Mouse (Mus musculus) hindbrain, postnatal 0 days (tissue): Measurements from ENCODE around the gene Sult2b1. TPM values are rescaled to one million over a fixed set of nuclear protein-coding genes. Genes with fewer than 3 reads are reported as not detected.

Source experiments
- ATAC-seq: fragments of 200-750 bp; cut with Nextera tagmentation; 2 replicates; pipeline ENCODE4 v1.8.0; 2017; ENCODE audit warnings: mild to moderate bottlenecking, moderate TSS enrichment, moderate library complexity
- DNase-seq: peaks from one replicate; pipeline ENCODE4 v3.0.0-alpha.2; 2015; ENCODE audit warnings: low spot score
- H3K27ac ChIP-seq: fragments of 300-500 bp; sonication (generic); 2 replicates; pipeline ENCODE4 v1.5.1; 2014; ENCODE audit warnings: mild to moderate bottlenecking
- H3K27me3 ChIP-seq: fragments of 300-500 bp; sonication (generic); 2 replicates; pipeline ENCODE4 v1.6.1; 2014; ENCODE audit warnings: low read length, mixed read lengths; ENCODE audit not compliant: insufficient read depth
- H3K36me3 ChIP-seq: fragments of 300-500 bp; sonication (generic); 2 replicates; pipeline ENCODE4 v1.6.1; 2014; ENCODE audit warnings: low read length, mixed read lengths; ENCODE audit not compliant: insufficient read depth
- H3K4me1 ChIP-seq: fragments of 300-500 bp; sonication (generic); 2 replicates; pipeline ENCODE4 v1.6.1; 2014; ENCODE audit warnings: antibody characterized with exemption, low read length, mixed read lengths; ENCODE audit not compliant: insufficient read depth
- H3K4me2 ChIP-seq: fragments of 300-500 bp; sonication (generic); 2 replicates; pipeline ENCODE4 v1.6.1; 2014; ENCODE audit warnings: low read depth, mild to moderate bottlenecking, low read length, moderate library complexity, mixed read lengths
- H3K4me3 ChIP-seq: fragments of 300-500 bp; sonication (generic); 2 replicates; pipeline ENCODE4 v1.5.1; 2014; ENCODE audit warnings: low read length
- H3K9ac ChIP-seq: fragments of 300-500 bp; sonication (generic); replicated peaks from 2 replicates; pipeline ENCODE4 v1.6.1; 2014; ENCODE audit warnings: mild to moderate bottlenecking, low read length, moderate library complexity, mixed read lengths
- H3K9me3 ChIP-seq: fragments of 300-500 bp; sonication (generic); 2 replicates; pipeline ENCODE4 v1.6.1; 2016; ENCODE audit warnings: low read length, mixed read lengths
- CTCF ChIP-seq: IDR thresholded peaks from 2 replicates; pipeline ENCODE4 v1.5.1; 2016; ENCODE audit warnings: antibody characterized with exemption, control low read depth, low read depth
- WGBS: fragments of 180-500 bp; shearing (Covaris S2); extraction: QIAGEN DNeasy Blood & Tissue Kit; methylation state at CpG from one replicate; pipeline ENCODE4 v1.1.7; 2014; 5-methylcytosine and 5-hydroxymethylcytosine counted together
- polyA plus RNA-seq: library from polyadenylated mRNA; unstranded; fragments of >200 nt; fragmentation: Nextera tagmentation; extraction: Ambion mirVana; gene quantifications from 2 replicates; pipeline ENCODE4 v1.2.1, GENCODE M21; 2015
- total RNA-seq: library from RNA; depleted of rRNA; stranded (reverse); fragments of >200 nt; gene quantifications from 2 replicates; pipeline ENCODE4 v1.2.3, GENCODE M21; 2014

Gene Sult2b1
- total and polyA plus RNA-seq, 2 experiments from 2014 or later, result 4.7 to 5.7 TPM

DNA sequence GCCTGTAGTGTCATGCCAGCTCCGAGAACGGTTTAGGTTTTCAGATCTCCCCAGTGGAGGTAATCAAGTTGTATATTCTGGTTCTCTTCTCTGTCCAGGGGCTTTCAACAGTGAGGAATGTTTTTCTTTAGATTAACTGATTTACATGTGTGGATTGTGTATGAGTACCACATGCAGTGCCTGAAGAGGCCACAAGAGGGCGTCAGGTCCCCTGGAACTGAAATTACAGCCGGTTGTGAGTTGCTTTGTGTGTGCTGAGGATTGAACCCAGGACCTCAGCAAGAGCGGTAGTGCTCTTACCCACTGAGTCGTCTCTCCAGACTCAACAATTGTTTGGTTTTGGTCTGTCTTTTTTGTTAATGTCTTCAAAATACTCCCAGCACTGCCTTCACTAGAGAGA is 38.0 kb downstream of the Sult2b1 start:
- Histone ChIP-seq H3K36me3 (no peaks in the 10 kb centered on the region), H3K4me2 (no peak overlapping the region), H3K27ac (no peak overlapping the region), H3K4me3 (no peak overlapping the region), H3K9me3 (no peaks in the 10 kb centered on the region), H3K4me1 (no peaks in the 10 kb centered on the region), H3K9ac (no peak overlapping the region), H3K27me3 (no peaks in the 10 kb centered on the region)
- WGBS, result 67% methylated on average over 6 of the region's 6 CpGs
- DNase-seq (no peak), ATAC-seq (no peak)
- peak; percentile 54 for TF ChIP-seq CTCF

DNA sequence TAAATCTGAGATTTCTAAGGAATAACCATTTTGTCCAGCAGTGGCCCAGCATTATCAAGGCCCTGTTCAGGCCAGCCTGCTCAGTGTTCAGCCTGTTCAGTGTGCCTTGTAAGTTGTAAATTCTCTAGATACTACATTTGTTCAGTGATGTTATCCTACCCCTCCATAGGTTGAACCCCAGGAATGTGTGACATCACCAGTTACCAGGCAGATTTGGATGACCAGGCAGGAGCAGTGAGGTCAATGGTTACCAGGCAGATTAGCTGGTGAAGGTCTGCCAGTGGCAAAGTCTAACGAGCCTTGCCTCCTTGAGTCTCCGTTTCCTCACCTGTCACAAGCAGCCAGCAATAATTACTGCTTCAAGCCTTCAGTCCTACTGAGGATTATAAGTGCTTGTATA is 40.1 kb downstream of the Sult2b1 start:
- no peak overlapping the region for H3K4me2 ChIP-seq
- peak; percentile 46; the same call in 1 of the 2 replicates for ATAC-seq
- 44% methylated on average over 2 of the region's 2 CpGs for WGBS

DNA sequence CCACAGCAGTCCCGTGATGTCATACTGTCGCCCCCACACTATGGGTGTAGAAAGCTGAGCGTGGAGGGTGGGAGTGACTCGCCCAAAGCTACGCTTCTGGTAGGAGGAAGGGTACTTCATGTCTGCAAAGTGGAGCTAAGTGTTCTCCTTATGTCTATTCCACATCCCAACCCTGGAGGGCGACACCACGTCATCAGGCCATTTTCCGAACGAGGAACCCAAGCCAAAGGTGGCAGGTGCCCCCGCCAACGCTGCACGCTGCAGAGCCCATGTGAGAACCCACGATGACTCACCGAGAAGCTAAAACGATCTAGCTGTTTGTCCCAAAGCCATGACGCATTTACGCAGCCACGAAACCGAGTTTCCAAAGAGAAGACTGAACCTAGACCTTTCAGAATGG is 42.1 kb downstream of the Sult2b1 start:
- H3K9me3 ChIP-seq, result no peaks in the 10 kb centered on the region
- DNase-seq, result peak; percentile 37

More for the DNA sequence above, 40.1 kb downstream of the Sult2b1 start:
- no peak overlapping the region for H3K9ac ChIP-seq
- DNase-seq, result peak; percentile 89
- no peak overlapping the region for H3K4me3 ChIP-seq
- no peak overlapping the region for H3K27ac ChIP-seq
- no peak for TF ChIP-seq CTCF
- H3K9me3 ChIP-seq, result no peaks in the 10 kb centered on the region
- H3K4me1 ChIP-seq, result no peaks in the 10 kb centered on the region
- H3K27me3 ChIP-seq, result no peaks in the 10 kb centered on the region
- no peaks in the 10 kb centered on the region for H3K36me3 ChIP-seq

DNA sequence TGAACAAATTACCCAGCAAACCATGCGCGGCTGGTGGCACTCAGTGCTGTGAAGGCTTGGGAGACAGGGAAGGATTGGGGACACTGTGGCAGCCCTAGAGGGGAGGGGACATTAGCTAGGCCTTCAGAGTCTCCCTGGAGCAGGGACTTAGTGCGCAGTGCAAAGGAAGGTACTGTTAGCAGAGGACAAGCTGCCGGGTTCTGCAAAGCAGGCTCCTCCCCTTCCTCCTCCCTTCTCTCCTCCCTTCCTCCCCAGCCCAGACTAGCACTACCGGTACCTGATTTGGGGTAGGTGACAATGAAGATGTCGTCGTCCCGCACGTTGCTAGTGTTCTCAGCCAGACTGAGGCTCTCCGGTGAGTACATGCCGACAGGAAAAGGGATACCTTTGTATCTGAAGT is 42.7 kb downstream of the Sult2b1 start:
- no peaks in the 10 kb centered on the region for H3K36me3 ChIP-seq
- H3K4me3 ChIP-seq, result no peak overlapping the region
- no peaks in the 10 kb centered on the region for H3K27me3 ChIP-seq
- H3K9me3 ChIP-seq, result no peaks in the 10 kb centered on the region
- DNase-seq, result no peak
- no peaks in the 10 kb centered on the region for H3K4me1 ChIP-seq
- no peak overlapping the region for H3K27ac ChIP-seq
- 0 out of 2 replicates have a peak overlapping the region, but pooled peaks have one; percentile 3 for H3K9ac ChIP-seq
- 43% methylated on average over 11 of the region's 11 CpGs for WGBS
- ATAC-seq, result no peak
- peak overlapping the region; percentile 23; the same call in 1 of the 2 replicates for H3K4me2 ChIP-seq
- no peak for TF ChIP-seq CTCF

More for the DNA sequence above, 42.1 kb downstream of the Sult2b1 start:
- Histone ChIP-seq H3K4me2 (peak overlapping the region; percentile 23; the same call in 1 of the 2 replicates), H3K4me3 (no peak overlapping the region), H3K9ac (0 out of 2 replicates have a peak overlapping the region, but pooled peaks have one; percentile 3), H3K27me3 (no peaks in the 10 kb centered on the region), H3K36me3 (no peaks in the 10 kb centered on the region), H3K27ac (no peak overlapping the region), H3K4me1 (no peaks in the 10 kb centered on the region)
- TF ChIP-seq CTCF, result peak; percentile 55
- ATAC-seq, result peak; percentile 30; the same call in 1 of the 2 replicates
- WGBS, result 42% methylated on average over 19 of the region's 19 CpGs

DNA sequence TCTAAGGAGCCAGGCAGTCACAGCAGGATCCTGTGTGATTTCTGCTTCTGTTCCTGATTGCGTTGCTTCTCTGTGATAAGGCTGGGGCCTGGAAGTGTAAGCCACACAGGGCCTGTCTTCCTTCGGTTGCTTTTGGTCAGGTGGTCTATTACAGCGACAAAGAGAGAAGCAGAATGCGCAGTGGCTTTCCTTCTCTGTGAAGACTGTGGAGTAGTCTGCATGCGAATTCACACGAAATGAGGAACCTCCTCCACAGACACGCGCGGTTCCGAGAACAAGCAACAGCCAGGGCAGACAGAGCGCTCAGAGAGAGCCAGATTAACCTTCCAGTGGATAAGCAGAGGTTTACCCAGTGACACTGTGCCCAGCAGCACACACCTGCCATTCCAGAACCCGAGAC is 43.2 kb downstream of the Sult2b1 start:
- no peak overlapping the region for H3K9ac ChIP-seq
- ATAC-seq, result no peak
- H3K9me3 ChIP-seq, result no peaks in the 10 kb centered on the region
- no peak for DNase-seq
- no peaks in the 10 kb centered on the region for H3K4me1 ChIP-seq
- H3K4me2 ChIP-seq, result no peak overlapping the region
- TF ChIP-seq CTCF, result no peak
- no peak overlapping the region for H3K27ac ChIP-seq
- no peaks in the 10 kb centered on the region for H3K36me3 ChIP-seq
- 87% methylated on average over 12 of the region's 12 CpGs for WGBS
- no peaks in the 10 kb centered on the region for H3K27me3 ChIP-seq
- no peak overlapping the region for H3K4me3 ChIP-seq

DNA sequence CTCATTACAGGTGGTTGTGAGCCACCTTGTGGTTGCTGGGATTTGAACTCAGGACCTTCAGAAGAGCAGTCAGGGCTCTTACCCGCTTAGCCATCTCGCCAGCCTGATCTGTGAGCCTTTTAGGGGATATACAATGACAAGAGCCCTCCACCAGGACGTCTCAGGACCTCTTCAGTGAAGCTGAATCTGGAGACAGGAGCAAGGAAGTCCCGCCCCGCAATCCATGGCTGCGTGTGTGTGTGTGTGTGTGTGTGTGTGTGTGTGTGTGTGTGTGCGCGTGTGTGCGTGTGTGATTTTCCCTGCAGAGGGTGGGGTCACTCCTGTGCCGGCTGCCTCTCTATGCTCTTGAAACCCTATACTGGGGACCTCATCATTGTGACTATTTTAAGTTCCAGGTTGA is 44.6 kb downstream of the Sult2b1 start:
- H3K4me2 ChIP-seq, result no peak overlapping the region
- WGBS, result 69% methylated on average over 10 of the region's 10 CpGs
- no peaks in the 10 kb centered on the region for H3K27me3 ChIP-seq
- ATAC-seq (no peak), DNase-seq (no peak)
- H3K4me3 ChIP-seq, result no peak overlapping the region
- TF ChIP-seq CTCF, result no peak
- no peak overlapping the region for H3K9ac ChIP-seq
- no peaks in the 10 kb centered on the region for H3K9me3 ChIP-seq
- no peaks in the 10 kb centered on the region for H3K4me1 ChIP-seq
- H3K27ac ChIP-seq, result no peak overlapping the region
- no peaks in the 10 kb centered on the region for H3K36me3 ChIP-seq

DNA sequence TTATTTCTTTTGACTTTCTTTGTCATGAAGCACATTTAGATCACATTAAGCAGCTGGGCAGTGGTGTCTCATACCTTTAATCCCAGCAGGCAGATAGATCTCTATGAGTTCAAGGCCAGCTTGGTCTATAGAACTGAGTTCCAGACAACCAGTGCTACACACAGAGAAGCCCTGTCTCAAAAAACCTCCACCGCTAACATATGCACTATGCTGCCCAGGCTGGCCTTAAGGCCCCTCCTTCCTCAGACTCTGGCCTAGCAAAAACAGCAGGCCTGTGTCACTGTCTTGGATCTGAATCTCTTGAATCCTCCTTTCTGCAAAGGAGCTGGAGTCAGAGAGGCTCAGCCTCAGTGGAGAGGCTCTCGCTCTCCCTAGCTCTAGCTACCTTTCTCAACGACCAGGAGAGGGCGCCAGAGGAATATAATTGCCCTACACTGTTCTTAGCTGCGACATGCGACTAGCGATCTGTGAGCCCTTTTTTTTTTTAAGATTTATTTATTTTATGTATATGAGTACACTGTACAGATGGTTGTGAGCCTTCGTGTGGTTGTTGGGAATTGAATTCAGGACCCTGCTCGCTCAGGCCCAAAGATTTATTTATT is 45.2 kb downstream of the Sult2b1 start:
- no peak overlapping the region for H3K9ac ChIP-seq
- no peaks in the 10 kb centered on the region for H3K9me3 ChIP-seq
- 7% methylated on average over 9 of the region's 9 CpGs for WGBS
- no peak overlapping the region for H3K4me2 ChIP-seq
- H3K36me3 ChIP-seq, result no peaks in the 10 kb centered on the region
- H3K27ac ChIP-seq, result no peak overlapping the region
- H3K4me1 ChIP-seq, result no peaks in the 10 kb centered on the region
- peak; percentile 86 for ATAC-seq
- no peaks in the 10 kb centered on the region for H3K27me3 ChIP-seq
- TF ChIP-seq CTCF, result peak; percentile 85
- peak; percentile 92 for DNase-seq
- no peak overlapping the region for H3K4me3 ChIP-seq
